Mouse (Mus musculus) C2C12 (cell line): ENCODE results near the gene Rbms3.

Source experiments
- CEBPB ChIP-seq: IDR thresholded peaks from one replicate; pipeline ENCODE4 v1.6.1; 2011; ENCODE audit warnings: low read depth, mild to moderate bottlenecking, control low read depth, moderate library complexity
- CTCF ChIP-seq: IDR thresholded peaks from one replicate; pipeline ENCODE4 v1.5.1; 2011; ENCODE audit not compliant: control insufficient read depth, insufficient read depth, insufficient read length
- FOSL1 ChIP-seq: IDR thresholded peaks from one replicate; pipeline ENCODE4 v1.8.0; 2011; ENCODE audit warnings: mild to moderate bottlenecking, low read length; ENCODE audit not compliant: poor library complexity, insufficient read depth, severe bottlenecking
- MAX ChIP-seq: IDR thresholded peaks from one replicate; pipeline ENCODE4 v1.6.1; 2011; ENCODE audit warnings: mild to moderate bottlenecking, control low read depth
- MYOG ChIP-seq: IDR thresholded peaks from one replicate; pipeline ENCODE4 v1.6.1; 2011; ENCODE audit not compliant: control insufficient read depth, insufficient read length; ENCODE audit errors: extremely low read depth
- USF1 ChIP-seq: IDR thresholded peaks from one replicate; pipeline ENCODE4 v1.6.1; 2011; ENCODE audit warnings: low read depth, mild to moderate bottlenecking, control low read depth, moderate library complexity

- TF ChIP-seq MYOG (no peak), MAX (no peak), CTCF (no peak), USF1 (no peak), CEBPB (no peak), FOSL1 (no peak)
These were observed 673.6 kb downstream of the Rbms3 start for GRCm38 (mm10) chr9:116956156-116956555.
